Mouse (Mus musculus) liver (tissue): ENCODE measurements around the gene AU040320.

Experiments
- DNase-seq: peaks from one replicate; pipeline ENCODE4 v3.0.0-alpha.2; 2020; ENCODE audit warnings: mixed read lengths

AU040320 gene

GRCm38 (mm10) chr4:126861514-126862266 is 108.3 kb downstream of the AU040320 start:
- no peak for DNase-seq

- DNase-seq = no peak
Measured at GRCm38 (mm10) chr4:126868699-126869098, 115.4 kb downstream of the AU040320 start.

- DNase-seq = no peak
Measured at GRCm38 (mm10) chr4:126872717-126873116, 119.4 kb downstream of the AU040320 start.

GRCm38 (mm10) chr4:126879560-126880275 is 126.4 kb downstream of the AU040320 start:
- no peak for DNase-seq

GRCm38 (mm10) chr4:126883602-126884001 is 130.3 kb downstream of the AU040320 start:
- no peak for DNase-seq

- no peak for DNase-seq
Measured at GRCm38 (mm10) chr4:126885953-126886352, 132.6 kb downstream of the AU040320 start.

GRCm38 (mm10) chr4:126889879-126890278 is 136.5 kb downstream of the AU040320 start:
- no peak for DNase-seq
